Mouse (Mus musculus) testis, adult 2 months (tissue): Measurements from ENCODE around the gene Nr3c2.

Experiments
- CTCF ChIP-seq: fragments of 200-500 bp; IDR thresholded peaks from 2 replicates; pipeline ENCODE4 v1.5.1; 2012; ENCODE audit warnings: low read depth, mild to moderate bottlenecking, inconsistent platforms, low read length, moderate library complexity; ENCODE audit not compliant: control insufficient read depth, insufficient read depth, insufficient replicate concordance
- POLR2A ChIP-seq: fragments of 200-500 bp; IDR thresholded peaks from 2 replicates; pipeline ENCODE4 v1.6.1; 2012; ENCODE audit warnings: low read depth, mild to moderate bottlenecking, inconsistent platforms, low read length, moderate library complexity; ENCODE audit not compliant: control insufficient read depth

DNA sequence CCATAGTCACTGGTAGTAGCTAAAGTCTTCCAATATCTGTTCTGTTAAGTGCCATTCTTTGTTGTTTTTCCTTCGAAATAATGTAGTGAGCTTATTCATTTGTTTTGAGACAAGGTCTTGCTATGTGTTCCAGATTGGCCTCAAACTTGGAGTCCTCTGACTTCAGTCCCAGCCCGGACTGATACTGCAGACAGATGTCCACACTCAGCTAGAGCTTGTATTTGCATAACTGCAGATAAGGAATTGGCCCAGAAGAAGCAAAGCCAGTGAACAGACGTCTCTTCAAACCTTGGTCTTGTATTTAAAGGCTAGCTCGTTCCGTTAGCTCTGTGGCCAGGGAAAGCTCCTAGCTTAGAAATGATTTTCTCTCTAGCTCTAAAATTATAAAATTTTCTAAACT lies 223.1 kb downstream of the Nr3c2 start:
- no peak for TF ChIP-seq CTCF
- TF ChIP-seq POLR2A, result no peak
